Mouse (Mus musculus) limb, embryonic 15.5 days (tissue): ENCODE results near the gene Dlx5. TPM values are rescaled to one million over a fixed set of nuclear protein-coding genes. Genes with fewer than 3 reads are reported as not detected.

ENCODE experiments used
- ATAC-seq: fragments of 200-750 bp; cut with Nextera tagmentation; 2 replicates; pipeline ENCODE4 v1.8.0; 2017; ENCODE audit warnings: low read depth, moderate TSS enrichment; ENCODE audit not compliant: insufficient number of reproducible peaks, low FRiP score, low TSS enrichment
- H3K27ac ChIP-seq: fragments of 300-500 bp; sonication (generic); 2 replicates; pipeline ENCODE4 v1.5.1; 2015; ENCODE audit warnings: moderate library complexity, mild to moderate bottlenecking, inconsistent platforms
- H3K27me3 ChIP-seq: fragments of 300-500 bp; sonication (generic); 2 replicates; pipeline ENCODE4 v1.6.1; 2015; ENCODE audit warnings: inconsistent platforms
- H3K36me3 ChIP-seq: fragments of 300-500 bp; sonication (generic); 2 replicates; pipeline ENCODE4 v1.6.1; 2015; ENCODE audit warnings: inconsistent platforms
- H3K4me1 ChIP-seq: fragments of 300-500 bp; sonication (generic); 2 replicates; pipeline ENCODE4 v1.6.1; 2015; ENCODE audit warnings: inconsistent platforms
- H3K4me2 ChIP-seq: fragments of 300-500 bp; sonication (generic); 2 replicates; pipeline ENCODE4 v1.6.1; 2015; ENCODE audit warnings: mild to moderate bottlenecking, inconsistent platforms
- H3K4me3 ChIP-seq: fragments of 300-500 bp; sonication (generic); 2 replicates; pipeline ENCODE4 v1.5.1; 2015; ENCODE audit warnings: mild to moderate bottlenecking, inconsistent platforms
- H3K9ac ChIP-seq: fragments of 300-500 bp; sonication (generic); 2 replicates; pipeline ENCODE4 v1.6.1; 2015; ENCODE audit warnings: inconsistent platforms
- H3K9me3 ChIP-seq: fragments of 300-500 bp; sonication (generic); 2 replicates; pipeline ENCODE4 v1.6.1; 2016; ENCODE audit warnings: inconsistent platforms
- WGBS: fragments of 180-500 bp; shearing (Covaris S2); methylation state at CpG from one replicate; pipeline ENCODE4 v1.1.7; 2015; 5-methylcytosine and 5-hydroxymethylcytosine counted together
- polyA plus RNA-seq: library from polyadenylated mRNA; unstranded; fragments of >200 nt; fragmentation: Nextera tagmentation; extraction: Ambion mirVana; gene quantifications from 2 replicates; pipeline ENCODE4 v1.2.1, GENCODE M21; 2015

Dlx5 gene
- 47.5 and 53.8 TPM in 2 replicates for polyA plus RNA-seq

DNA sequence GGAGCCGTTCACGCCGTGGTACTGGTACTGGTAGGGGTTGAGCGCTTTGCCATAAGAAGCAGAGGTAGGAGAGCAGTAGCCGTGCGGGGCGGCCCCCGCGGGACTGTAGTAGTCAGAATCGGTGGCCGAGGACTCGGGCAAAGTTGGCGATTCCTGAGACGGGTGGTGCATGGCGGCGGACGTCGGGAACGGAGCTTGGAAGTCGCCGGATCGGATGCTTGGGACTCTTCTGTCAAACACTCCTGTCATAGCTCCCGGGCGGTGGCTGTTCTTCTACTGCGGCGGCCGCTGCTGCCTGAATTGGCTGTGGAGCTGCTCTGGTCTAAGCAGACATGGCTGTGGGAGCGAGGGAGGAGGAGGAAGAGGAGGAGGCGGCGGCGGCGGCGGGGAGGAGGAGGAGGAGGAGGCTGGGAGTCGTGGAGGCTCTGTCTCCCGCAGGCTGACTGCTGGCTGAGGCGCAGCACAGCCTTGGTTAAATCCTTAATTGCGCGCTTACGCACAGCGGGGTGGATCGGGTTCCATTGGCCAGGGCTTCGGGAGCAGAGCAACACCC, at the start of gene Dlx5:
Gene Dlx5 (minus strand): TSS at position 448 of the 553 bp plus-strand sequence.
- peak; percentile 83 for ATAC-seq
- Histone ChIP-seq H3K4me2 (peak within 1 kb of the TSS; percentile 91), H3K27ac (peak within 1 kb of the TSS; percentile 84), H3K27me3 (peaks cover 65% of the 10 kb centered on the region), H3K4me3 (peak within 1 kb of the TSS; percentile 62), H3K9ac (peak within 1 kb of the TSS; percentile 74), H3K4me1 (peaks cover 37% of the 10 kb centered on the region), H3K9me3 (no peaks in the 10 kb centered on the region), H3K36me3 (no peaks in the 10 kb centered on the region)
- under 1% methylated on average over 35 of the region's 42 CpGs for WGBS

- H3K36me3 ChIP-seq = no peaks in the 10 kb centered on the region
- H3K4me1 ChIP-seq = 0 out of 2 replicates have a peak, but pooled peaks cover 2% of the 10 kb centered on the region
- ATAC-seq = no peak
- no peak overlapping the region for H3K27ac ChIP-seq
- H3K9me3 ChIP-seq = no peaks in the 10 kb centered on the region
- WGBS = 85% methylated on average over 4 of the region's 4 CpGs
- no peak overlapping the region for H3K4me3 ChIP-seq
- no peak overlapping the region for H3K4me2 ChIP-seq
- no peak overlapping the region for H3K9ac ChIP-seq
- no peaks in the 10 kb centered on the region for H3K27me3 ChIP-seq
Measured at GRCm38 (mm10) chr6:6931507-6931906, 49.6 kb upstream of the Dlx5 start.

- ATAC-seq = no peak
- Histone ChIP-seq H3K27ac (no peak overlapping the region), H3K9me3 (no peaks in the 10 kb centered on the region), H3K4me2 (no peak overlapping the region), H3K36me3 (no peaks in the 10 kb centered on the region), H3K27me3 (no peaks in the 10 kb centered on the region), H3K4me1 (0 out of 2 replicates have a peak, but pooled peaks cover 2% of the 10 kb centered on the region), H3K9ac (no peak overlapping the region), H3K4me3 (no peak overlapping the region)
- WGBS = 86% methylated on average over 4 of the region's 4 CpGs
Measured at GRCm38 (mm10) chr6:6930831-6931230, 48.9 kb upstream of the Dlx5 start.

DNA sequence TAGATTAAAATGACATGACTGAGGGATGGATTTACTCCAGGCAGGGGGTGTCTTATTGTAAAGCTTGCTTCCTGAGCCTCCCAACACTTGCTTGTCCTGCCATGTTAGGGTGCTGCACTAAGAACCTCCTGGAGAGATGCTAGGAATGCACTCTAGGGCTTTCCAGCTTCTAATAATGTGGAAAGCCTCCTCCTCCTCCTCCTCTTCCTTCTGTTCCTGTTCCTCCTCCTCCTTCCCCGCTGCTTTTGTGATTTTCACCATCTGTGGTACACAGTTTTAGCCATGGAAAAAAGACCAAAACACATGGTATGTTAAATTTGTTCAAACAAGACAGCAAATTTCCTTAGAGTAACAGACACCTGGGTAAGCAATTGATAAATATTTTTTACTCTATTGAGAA, 43.4 kb upstream of the Dlx5 start:
- H3K27ac ChIP-seq = no peak overlapping the region
- no peaks in the 10 kb centered on the region for H3K36me3 ChIP-seq
- 50% methylated on average over 1 of the region's 1 CpGs for WGBS

GRCm38 (mm10) chr6:6917334-6917733, 35.4 kb upstream of the Dlx5 start:
- no peak for ATAC-seq
- H3K4me3 ChIP-seq = no peak overlapping the region
- H3K9ac ChIP-seq = no peak overlapping the region
- no peaks in the 10 kb centered on the region for H3K36me3 ChIP-seq
- H3K9me3 ChIP-seq = no peaks in the 10 kb centered on the region
- no peak overlapping the region for H3K27ac ChIP-seq
- no peaks in the 10 kb centered on the region for H3K4me1 ChIP-seq
- WGBS = 91% methylated on average over 4 of the region's 4 CpGs
- H3K27me3 ChIP-seq = no peaks in the 10 kb centered on the region
- no peak overlapping the region for H3K4me2 ChIP-seq

More for the DNA sequence above, 43.4 kb upstream of the Dlx5 start:
- no peak for ATAC-seq
- H3K9ac ChIP-seq = no peak overlapping the region
- no peak overlapping the region for H3K4me2 ChIP-seq
- H3K9me3 ChIP-seq = no peaks in the 10 kb centered on the region
- no peak overlapping the region for H3K4me3 ChIP-seq
- H3K27me3 ChIP-seq = no peaks in the 10 kb centered on the region
- H3K4me1 ChIP-seq = 0 out of 2 replicates have a peak, but pooled peaks cover 2% of the 10 kb centered on the region

- Histone ChIP-seq H3K4me3 (no peak overlapping the region), H3K36me3 (no peaks in the 10 kb centered on the region), H3K27ac (no peak overlapping the region), H3K9me3 (no peaks in the 10 kb centered on the region), H3K4me1 (no peaks in the 10 kb centered on the region), H3K4me2 (no peak overlapping the region), H3K9ac (no peak overlapping the region), H3K27me3 (no peaks in the 10 kb centered on the region)
- no peak for ATAC-seq
- 57% methylated on average over 9 of the region's 9 CpGs for WGBS
Measured at GRCm38 (mm10) chr6:6915526-6915915, 33.6 kb upstream of the Dlx5 start.

DNA sequence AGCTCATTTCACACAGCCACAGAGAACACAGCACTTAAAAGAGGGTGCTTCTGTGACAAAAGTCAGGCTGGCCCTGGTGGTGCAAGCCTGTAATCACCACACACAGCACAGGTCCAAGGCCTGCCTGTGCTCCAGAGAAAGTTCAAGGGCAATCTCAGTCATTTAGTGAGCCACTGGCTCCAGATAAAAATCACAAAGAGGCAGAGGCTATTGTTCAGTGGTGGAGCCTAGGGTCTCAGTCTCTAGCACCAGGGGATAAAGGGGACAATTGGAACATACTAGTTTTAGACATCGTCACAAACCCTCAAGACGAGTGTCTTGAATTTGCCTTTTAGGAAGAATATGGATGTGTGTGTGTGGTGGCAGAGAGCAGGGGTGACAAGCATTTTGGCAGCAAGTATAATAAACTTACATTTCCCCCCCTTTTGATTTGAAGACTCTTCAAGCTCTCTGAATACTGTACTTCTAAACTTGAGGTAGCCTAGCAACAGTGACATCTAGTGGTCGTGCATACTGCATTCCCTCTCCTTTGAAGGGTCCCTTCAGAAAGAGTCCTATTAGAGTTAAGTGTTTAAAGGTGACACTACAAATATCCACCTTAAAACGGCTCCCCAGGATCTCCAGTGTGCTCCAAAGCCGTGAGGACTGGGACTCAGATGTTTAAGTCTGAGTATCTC, 33.1 kb upstream of the Dlx5 start:
- no peak for ATAC-seq
- Histone ChIP-seq H3K4me1 (no peaks in the 10 kb centered on the region), H3K27me3 (no peaks in the 10 kb centered on the region), H3K9me3 (no peaks in the 10 kb centered on the region), H3K9ac (no peak overlapping the region), H3K27ac (0 out of 2 replicates have a peak overlapping the region, but pooled peaks have one; percentile 23), H3K4me2 (no peak overlapping the region), H3K36me3 (no peaks in the 10 kb centered on the region), H3K4me3 (no peak overlapping the region)
- 38% methylated on average over 5 of the region's 5 CpGs for WGBS

DNA sequence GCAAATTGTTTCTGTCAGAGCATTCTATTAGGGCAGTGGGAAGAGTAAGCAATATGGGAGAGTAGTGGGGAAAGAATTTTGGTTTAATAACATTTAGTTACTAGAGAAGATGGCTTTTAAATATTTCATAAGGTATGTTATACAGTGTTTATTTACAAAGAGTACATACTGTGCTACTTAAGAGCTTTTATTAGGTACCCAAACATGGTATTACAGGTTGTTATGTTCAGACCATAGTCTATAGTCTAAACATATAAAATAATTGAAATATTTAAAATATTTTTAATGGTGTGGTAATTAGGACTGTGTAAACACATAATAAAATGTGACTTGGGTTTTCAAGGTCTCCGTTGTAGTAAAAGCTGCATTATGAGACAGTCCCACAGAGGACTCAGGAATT, 32.4 kb upstream of the Dlx5 start:
- Histone ChIP-seq H3K9me3 (no peaks in the 10 kb centered on the region), H3K9ac (no peak overlapping the region), H3K4me1 (no peaks in the 10 kb centered on the region), H3K4me2 (no peak overlapping the region), H3K27me3 (no peaks in the 10 kb centered on the region), H3K36me3 (no peaks in the 10 kb centered on the region), H3K27ac (no peak overlapping the region), H3K4me3 (no peak overlapping the region)
- 42% methylated on average over 1 of the region's 1 CpGs for WGBS
- ATAC-seq = 0 out of 2 replicates have a peak, but pooled peaks have one; percentile 52

GRCm38 (mm10) chr6:6909586-6909985, 27.7 kb upstream of the Dlx5 start:
- H3K9me3 ChIP-seq = no peaks in the 10 kb centered on the region
- no peak overlapping the region for H3K9ac ChIP-seq
- no peak overlapping the region for H3K27ac ChIP-seq
- ATAC-seq = no peak
- H3K27me3 ChIP-seq = no peaks in the 10 kb centered on the region
- H3K4me2 ChIP-seq = no peak overlapping the region
- no peaks in the 10 kb centered on the region for H3K4me1 ChIP-seq
- no peaks in the 10 kb centered on the region for H3K36me3 ChIP-seq
- WGBS = 32% methylated on average over 8 of the region's 8 CpGs
- no peak overlapping the region for H3K4me3 ChIP-seq

DNA sequence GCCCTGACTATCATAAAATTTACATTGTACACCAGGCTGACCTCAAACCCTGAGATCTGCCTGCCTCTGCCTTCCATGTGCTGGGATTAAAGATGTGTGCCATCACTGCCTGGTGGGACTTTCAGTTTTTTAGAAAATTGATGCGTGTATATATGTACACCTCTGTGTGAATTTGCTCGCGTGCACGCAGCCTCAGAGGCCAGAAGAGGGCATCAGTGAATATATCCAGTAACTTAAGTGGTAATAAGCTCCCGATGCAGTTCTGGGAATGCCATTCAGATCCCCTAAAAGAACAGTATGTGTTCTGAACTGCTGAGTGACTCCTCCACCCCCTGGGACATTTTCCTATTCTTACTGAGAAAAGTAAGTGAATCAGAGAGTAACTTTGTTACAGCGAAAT, 8.2 kb upstream of the Dlx5 start:
- no peak overlapping the region for H3K4me3 ChIP-seq
- no peak overlapping the region for H3K27ac ChIP-seq
- H3K9me3 ChIP-seq = no peaks in the 10 kb centered on the region
- H3K27me3 ChIP-seq = no peaks in the 10 kb centered on the region
- H3K36me3 ChIP-seq = no peaks in the 10 kb centered on the region
- no peak overlapping the region for H3K9ac ChIP-seq
- no peak overlapping the region for H3K4me2 ChIP-seq
- WGBS = 63% methylated on average over 6 of the region's 6 CpGs
- ATAC-seq = no peak
- H3K4me1 ChIP-seq = no peaks in the 10 kb centered on the region

- 83% methylated on average over 3 of the region's 3 CpGs for WGBS
- peaks cover 24% of the 10 kb centered on the region for H3K27me3 ChIP-seq
- H3K9me3 ChIP-seq = no peaks in the 10 kb centered on the region
- H3K4me3 ChIP-seq = no peak overlapping the region
- no peak for ATAC-seq
- no peak overlapping the region for H3K27ac ChIP-seq
- H3K36me3 ChIP-seq = no peaks in the 10 kb centered on the region
- no peak overlapping the region for H3K4me2 ChIP-seq
- peaks cover 9% of the 10 kb centered on the region for H3K4me1 ChIP-seq
- no peak overlapping the region for H3K9ac ChIP-seq
Measured at GRCm38 (mm10) chr6:6886225-6886624, 4.3 kb upstream of the Dlx5 start.

- Histone ChIP-seq H3K4me2 (0 out of 2 replicates have a peak overlapping the region, but pooled peaks have one; percentile 1), H3K4me1 (peaks cover 20% of the 10 kb centered on the region), H3K27me3 (peaks cover 34% of the 10 kb centered on the region), H3K9ac (no peak overlapping the region), H3K9me3 (no peaks in the 10 kb centered on the region), H3K27ac (no peak overlapping the region), H3K4me3 (no peak overlapping the region), H3K36me3 (no peaks in the 10 kb centered on the region)
- ATAC-seq = no peak
- WGBS = 3% methylated on average over 12 of the region's 12 CpGs
Measured at GRCm38 (mm10) chr6:6884897-6885296, 3.0 kb upstream of the Dlx5 start.
